Mouse (Mus musculus) R1 (cell line): Measurements from ENCODE around the gene Mmp11.

Experiments
- DNase-seq: peaks from one replicate; pipeline ENCODE4 v3.0.0-alpha.2; 2018; ENCODE audit warnings: low read depth, low spot score

The Mmp11 gene

DNA sequence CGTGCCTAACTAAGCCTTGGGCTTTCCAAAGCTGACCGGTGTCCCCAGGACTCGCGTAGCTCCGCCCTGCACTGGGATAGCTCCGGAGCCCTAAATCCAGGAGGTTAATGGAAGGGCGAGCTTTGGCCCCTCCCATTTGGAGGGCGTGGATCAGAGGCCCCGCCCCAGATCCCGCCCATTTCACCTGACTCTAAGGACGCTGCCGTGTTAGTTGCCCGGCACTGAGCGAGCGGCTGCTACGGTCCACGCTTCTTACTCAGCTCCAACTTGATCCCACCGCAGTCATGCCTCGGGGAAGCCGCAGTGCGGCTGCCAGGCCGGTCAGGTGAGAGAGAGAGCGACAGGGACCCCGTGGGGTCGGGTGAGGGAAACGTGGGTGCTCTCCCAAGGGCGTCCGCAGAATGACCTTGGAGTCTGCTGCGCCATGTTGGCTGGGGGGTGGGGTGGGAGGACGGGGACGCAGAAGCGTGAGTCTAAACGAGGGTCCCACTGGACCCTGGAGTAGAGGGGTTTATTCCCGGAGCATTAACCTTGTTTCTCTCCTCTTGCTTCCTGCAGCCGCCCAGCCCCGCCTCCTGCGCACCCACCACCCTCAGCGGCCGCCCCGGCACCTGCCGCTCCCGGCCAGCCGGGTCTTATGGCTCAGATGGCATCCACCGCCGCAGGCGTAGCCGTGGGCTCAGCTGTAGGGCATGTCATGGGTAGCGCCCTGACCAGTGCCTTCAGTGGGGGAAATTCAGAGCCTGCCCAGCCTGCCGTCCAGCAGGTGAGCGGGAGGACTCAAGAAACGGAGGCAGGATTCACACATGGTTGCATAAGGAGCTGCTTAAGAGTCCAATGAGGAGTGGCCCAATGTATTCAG, at the start of gene Mmp11:
TSS of gene Mmp11 (minus strand) at position 817 of the 862 bp plus-strand sequence.
- DNase-seq, result peak; percentile 95

DNA sequence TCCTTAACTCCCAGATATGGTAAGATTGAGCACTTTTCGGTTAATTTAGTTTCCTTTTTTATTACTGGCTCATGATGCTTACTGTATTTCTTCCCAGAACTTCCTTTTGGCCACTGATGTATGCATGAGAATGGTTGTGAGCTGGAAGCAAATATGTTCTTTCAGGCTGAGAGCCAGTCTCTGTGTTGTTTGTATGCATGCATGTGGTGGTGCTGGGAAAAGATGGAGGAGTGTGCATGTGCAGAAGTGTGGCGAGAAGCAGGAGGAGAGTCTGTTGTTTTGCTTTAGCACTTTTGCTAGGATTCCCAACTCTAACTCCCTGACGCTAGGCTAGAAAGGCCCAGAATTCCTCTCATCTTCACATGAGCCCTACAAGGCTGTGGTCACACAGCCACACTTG, 43.1 kb upstream of the Mmp11 start:
- DNase-seq, result no peak

DNA sequence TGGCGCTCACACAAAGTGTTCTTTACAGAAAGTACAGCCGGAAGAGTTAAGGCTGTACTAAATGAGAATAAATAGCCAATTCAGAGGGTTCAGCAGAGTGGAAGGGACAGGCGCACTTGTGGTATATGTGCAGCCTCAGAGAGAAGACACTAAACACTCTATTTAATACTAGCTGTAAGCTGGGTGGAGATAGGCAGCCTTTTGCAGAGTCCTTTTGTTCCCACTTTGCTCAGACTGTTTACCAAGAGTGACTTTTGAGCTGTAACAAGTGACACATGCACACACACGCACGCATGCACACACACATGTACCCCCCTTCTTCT, 42.5 kb upstream of the Mmp11 start:
- DNase-seq, result no peak

DNA sequence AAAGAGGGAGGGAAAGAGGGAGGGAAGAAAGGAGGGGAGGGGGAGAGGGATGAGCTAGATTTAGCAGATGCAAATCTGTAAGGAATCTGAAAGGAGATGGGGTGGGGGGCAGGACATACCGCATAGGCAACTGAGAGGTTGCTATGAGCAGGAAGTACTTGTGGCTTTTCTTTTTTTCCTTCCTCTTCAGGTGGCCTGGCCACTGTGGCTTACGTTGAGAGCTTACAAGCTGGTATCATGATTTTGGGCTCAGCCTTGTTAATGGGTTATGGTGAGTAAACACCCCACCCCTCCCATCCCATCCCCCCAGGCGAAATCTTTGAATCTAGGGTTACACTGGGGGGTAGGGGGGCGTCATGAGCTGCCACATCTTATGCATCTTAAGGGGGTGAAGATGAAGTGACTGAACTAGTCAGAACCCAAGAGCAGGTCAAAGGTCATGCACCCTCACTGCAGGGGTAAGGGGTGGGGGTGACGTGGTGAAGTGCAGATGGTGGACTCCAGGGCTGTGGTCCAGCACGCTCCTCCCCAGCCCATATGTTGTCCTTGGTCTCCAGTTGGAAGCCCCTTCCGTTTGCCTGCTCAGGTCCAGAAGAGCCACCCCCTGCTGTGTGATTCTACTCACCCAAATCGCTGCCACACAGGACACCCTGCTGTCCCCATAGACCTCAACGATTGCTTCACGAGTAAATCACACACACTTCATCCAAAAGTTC, 42.0 kb upstream of the Mmp11 start:
- no peak for DNase-seq

DNA sequence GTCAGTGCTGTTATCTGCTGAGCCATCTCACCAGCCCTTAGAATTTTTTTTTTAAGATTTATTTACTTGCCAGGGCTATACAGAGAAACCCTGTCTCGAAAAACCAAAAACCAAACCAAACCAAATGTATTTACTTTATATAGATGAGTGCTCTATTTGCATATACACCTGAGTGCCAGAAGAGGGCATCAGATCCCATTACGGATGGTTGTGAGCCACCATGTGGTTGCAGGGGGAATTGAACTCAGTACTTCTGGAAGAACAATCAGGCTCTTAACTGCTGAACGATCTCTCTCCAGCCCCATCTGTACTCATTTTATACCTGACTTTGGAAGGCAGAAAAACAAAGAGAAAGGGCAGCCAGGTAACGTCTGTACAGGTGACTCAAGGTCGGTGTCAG, 38.9 kb upstream of the Mmp11 start:
- DNase-seq, result peak; percentile 87

DNA sequence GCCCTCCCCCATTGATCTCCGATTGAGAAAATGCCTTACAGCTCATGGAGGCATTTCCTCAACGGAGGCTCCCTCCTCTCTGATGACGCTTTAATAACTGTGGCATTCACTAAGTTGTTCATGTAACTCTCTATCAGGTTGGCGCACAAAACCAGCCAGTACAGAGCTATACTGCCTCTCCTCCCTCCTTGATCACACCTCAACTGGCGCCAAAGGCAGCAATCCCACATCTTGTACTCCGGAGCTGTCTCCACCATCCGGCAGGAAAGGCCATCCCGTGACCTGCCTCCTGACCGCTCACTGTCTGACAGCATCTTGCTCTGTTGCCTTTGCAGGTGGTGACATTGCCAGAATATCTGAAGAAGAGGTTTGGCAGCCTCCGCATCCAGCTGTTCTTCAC, 37.5 kb upstream of the Mmp11 start:
- DNase-seq, result no peak

DNA sequence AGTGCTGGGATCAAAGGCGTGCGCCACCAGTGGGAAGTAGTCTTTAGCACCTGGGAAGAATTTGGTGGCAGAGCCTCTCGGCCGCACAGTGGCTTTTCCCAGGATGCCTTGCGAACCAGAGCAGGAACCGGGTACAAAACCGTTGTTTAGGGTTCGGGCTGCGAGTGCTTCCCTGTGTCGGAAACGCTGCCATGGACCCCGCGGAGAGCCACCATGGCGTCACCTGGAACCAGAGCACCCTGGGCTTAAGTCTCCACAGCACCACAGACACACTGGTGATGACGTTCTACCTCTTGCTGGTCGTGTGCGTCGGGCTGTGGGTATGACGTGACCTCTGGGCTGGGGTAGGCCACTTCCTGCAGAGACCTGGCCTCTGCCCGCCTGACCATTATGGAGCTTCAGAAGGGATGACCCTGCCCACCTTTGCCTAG, 18.1 kb upstream of the Mmp11 start, which contains the start of gene Gm5134:
TSS of gene Gm5134 (plus strand) at position 134 of the 431 bp plus-strand sequence.
- DNase-seq, result peak; percentile 71

DNA sequence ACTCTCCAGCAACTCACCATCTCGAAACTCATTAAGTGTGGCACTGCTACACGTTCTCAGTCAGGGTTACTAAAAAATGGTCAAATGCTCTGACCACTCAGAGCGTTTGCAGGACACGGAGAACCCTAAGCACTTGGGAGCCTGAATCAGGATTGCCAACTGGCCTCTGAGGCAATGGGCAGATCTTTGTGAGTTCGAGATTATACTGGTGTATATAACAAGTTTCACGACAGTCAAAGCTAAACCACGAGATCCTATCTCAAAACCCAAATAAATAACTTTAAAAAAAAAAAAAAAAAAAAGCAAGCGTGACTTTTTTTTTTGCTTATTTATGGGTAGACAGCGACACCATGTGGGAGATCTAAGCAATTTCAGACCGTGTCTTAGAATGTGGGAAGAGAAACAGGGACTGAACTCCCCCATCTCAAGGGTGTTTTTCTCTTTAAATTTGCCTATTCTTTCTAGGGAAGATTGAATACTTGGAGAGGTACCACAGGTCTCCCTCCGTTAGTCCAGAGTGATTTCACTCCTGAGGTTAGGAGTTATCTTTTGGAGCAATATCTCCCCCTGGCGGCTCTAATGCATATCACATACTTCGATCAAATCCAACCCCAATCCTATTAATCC, 15.2 kb upstream of the Mmp11 start:
- DNase-seq, result peak; percentile 70

DNA sequence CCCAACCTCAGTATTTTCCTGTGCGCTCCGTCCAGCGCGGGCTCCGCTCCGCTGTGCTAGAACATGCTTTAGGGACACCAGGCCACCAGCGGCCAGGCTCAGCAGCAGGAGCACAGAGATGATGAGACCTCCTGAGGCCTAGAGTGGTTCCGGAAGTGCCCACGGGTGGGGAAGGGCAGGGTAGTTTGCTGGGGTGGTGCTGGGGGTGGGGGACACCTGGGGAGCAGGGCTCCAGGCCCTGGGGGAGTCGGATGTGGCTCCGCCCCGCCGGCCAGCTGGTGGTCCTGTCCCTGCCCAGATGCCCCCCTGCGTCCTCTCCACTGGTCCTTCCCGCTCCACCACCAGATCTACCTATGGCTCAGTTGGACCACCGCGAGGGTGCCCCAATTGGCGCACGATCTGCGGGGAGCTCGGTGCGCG, 14.5 kb upstream of the Mmp11 start:
- DNase-seq, result no peak

DNA sequence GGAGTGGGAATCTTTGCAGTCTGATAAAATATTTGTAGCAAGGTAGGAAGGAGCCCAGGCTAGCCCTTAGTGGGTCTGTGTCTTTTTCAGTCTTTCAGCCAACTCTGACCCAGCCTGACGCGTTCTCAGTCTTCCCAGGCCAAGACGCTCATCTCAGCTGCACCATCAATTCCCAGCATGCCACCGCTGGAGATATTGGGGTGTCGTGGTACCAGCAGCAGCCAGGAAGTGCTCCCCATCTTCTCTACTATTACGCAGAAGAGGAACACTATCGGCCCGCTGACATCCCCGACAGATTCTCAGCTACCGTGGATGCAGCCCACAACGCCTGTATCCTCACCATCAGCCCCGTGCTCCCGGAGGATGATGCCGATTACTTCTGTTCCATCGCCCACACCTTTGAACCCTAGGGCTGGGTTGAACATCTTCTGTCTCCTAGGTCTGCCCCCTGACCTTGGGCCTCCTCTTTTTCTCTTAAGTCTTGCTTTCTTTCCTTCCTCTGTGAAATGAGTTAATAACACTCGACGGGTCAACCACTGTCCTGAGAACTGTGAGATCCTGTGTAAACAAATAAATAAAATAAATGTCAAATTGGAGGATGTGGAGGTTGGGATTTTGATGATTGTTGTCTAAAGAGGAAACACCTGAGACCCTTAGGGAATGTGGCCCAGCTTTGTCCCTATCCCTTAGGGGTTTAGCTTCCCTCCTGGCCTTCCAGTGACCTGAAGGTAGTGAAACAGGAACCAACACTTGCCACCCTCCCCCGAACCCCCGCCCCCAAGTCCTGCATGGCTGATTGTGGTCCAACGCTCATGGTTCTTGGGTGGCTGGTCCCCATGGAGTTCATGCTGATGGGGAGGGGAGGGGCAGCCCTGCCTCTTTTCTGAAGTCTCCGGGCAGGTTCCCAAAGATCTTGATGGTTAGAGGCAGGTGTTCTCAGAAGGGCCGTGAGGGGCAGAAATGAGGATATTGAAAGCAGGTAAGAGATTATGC, 13.1 kb upstream of the Mmp11 start:
- DNase-seq, result no peak

DNA sequence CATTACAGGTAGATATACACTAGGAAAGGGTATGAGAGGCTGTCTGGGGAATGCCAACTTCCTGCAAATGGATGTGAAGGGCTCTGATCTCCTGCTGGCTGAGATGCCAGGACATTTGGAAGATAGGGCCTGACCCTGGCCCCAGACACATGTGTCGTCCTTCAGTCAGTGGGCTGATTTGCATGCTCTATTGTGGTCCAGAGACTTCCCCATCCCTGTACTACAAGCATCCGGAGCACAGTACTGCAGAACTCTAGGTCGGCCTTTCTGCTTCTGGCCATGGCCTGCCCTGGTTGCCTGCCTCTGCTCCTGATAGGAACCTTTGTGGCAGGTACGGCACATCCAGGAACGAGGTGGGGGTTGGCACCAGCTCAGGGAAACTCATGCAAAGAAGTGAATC, 11.8 kb upstream of the Mmp11 start:
- no peak for DNase-seq

DNA sequence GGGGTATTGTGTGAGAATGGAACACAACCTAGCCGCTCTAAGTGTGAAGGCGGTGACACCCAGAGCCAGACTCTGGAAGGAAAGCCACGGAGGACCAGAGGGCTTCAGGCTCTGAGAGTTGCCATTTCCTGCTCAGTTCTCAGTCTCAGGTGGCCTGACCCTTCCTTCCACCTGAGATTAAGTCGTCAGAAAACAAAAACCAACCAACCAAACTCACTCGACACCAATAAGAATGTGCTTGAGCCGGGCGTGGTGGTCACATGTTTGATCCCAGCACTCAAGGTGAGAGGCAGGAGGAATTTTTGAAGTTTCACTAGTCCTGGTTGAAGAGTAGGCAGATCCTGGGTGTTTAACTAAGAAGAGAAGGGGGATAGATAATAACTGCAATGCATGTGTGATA, 9.6 kb upstream of the Mmp11 start:
- peak; percentile 36 for DNase-seq

DNA sequence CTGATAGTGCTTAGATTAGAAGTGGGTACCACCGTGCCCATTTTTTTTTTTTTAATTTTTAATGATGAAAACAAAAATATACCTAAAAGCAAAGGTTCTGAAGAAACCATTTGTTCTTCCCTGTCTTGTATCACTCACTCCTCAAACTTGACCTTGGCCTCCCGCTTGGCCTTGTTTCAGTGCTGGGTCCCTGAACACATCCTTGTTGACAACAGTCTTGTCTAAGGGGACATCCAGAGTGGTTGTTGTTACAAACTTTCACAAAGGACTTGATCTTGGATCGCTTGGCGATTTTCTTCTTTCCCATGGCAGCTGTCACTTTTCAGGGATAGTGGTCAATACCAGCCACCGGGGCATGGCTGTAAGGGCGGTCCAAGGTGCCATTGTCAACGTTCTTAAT, 8.9 kb upstream of the Mmp11 start:
- DNase-seq, result no peak

DNA sequence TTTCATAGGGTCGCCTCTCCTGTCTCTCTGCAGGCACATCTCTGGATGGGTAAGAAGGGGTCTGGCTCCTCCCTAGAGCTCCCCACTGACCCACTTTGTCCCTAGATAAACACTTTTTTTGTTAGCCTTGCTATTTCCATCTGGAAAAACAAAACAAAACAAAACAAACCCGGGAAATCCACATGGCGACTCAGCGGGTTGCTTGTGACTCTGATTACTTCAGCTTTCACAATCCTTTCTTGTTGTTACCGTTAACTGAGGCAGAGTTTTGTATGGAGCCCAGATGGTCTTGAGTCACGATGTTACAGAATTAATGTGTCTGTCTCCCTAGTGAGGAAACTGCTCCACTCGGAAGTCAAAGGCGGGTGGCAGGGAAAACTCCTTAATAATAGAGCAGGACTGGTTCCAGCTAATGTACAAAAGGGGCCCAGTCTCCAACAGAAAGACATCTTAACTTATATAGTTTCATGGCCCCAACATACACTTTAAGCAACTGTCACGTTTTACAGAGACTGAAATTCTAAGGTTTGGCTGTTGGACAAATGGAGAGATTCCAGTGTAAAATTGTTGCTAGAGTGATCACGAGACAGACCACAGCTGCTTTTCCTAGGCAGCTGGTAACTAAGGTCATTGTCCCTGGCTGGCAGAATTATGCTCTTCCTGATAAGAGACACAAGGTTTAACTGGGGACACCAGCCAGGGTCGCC, 7.9 kb upstream of the Mmp11 start:
- DNase-seq, result peak; percentile 75

DNA sequence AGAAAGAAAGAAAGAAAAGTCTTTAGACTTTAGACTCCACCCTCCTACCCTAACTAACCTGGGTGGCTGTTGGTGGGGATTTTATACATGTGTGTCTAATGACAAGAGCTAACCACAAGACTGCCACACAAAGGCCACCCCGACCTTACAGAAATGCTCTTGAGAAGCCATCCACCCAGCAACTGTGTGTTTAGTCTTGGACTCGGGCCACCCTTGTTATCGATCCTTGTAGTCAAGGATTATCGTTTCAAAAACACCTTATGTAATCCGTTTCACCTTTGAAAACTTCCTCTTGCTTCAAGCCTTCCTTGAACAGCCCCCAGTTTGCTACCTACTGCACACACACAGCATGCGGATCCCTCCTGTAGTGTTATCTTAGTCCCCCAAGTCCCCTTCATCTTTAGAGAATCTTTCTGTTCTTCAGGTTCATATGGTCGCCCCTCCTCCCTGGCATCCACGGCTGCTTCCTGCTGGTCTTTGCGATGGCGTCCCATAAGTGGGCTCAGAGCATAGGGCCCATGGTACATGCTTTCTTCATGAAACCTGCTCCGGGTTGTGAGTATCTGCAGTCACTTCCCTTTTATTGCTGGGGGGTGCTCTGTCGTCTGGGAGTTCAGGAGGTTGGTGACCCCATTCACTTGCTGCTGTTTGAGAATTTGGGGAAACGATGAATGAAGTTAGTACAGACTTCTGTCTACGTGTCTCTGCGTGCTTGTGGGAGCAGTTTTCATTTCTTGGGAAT, 6.6 kb upstream of the Mmp11 start, which contains the start of gene Vpreb3:
TSS of gene Vpreb3 (plus strand) at position 322 of the 742 bp plus-strand sequence.
- DNase-seq, result no peak

DNA sequence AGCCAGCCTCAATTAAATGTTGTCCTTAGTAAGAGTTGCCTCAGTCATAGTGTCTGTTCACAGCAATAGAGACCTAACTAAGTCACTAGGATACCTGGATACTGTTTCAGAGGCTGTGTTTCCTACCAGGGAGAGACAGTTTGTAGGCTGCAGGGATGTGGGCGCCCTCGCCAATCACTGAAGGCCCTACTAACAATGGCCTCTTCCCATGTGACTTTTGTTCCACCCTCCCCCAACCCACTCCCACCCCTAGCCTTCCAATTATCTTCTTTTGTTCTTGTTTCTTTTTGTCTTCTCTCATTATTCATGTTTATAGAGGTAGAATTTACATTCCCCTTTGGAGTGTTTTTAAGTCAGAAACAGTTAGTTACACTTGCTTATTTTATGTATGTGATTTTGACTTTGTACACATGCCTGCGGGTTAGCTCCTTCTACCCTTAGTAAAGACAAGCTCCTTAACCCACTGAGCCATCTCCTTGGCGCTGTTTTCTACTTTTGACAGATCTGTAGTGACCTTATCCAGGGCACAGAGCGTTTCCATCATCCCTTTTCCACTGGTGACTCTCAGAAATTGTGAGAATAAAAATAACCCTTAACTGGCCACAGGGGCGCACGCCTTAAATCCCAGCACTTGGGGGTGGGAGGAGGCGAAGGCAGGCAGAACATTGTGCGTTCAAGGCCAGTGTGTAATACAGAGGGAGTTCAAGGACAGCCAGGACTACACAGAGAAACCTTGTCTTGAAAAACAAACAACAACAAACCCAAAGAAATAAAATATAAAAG, 4.9 kb upstream of the Mmp11 start:
- peak; percentile 74 for DNase-seq

DNA sequence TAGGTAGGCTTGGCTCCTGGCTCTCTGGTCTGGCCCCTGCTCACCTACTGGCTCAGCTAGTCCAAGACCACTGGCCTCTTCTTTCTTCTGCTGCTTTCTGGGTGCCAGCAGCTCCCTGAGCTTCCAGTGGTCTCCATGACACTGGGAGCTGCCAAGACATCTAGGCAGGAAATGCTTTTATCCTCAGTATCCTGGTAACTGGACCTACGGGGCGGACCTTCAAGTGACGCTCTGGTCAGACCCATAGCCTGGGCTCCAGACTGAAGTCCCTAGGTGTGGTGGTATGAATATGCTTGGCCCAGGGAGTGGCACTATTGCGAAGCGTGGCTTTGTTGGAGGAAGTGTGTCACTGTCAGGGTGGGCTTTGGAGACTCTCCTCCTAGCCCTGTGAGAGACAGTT, 4.2 kb upstream of the Mmp11 start, which contains the start of gene Gm867:
TSS of gene Gm867 (minus strand) at position 153 of the 400 bp plus-strand sequence.
- peak; percentile 46 for DNase-seq

DNA sequence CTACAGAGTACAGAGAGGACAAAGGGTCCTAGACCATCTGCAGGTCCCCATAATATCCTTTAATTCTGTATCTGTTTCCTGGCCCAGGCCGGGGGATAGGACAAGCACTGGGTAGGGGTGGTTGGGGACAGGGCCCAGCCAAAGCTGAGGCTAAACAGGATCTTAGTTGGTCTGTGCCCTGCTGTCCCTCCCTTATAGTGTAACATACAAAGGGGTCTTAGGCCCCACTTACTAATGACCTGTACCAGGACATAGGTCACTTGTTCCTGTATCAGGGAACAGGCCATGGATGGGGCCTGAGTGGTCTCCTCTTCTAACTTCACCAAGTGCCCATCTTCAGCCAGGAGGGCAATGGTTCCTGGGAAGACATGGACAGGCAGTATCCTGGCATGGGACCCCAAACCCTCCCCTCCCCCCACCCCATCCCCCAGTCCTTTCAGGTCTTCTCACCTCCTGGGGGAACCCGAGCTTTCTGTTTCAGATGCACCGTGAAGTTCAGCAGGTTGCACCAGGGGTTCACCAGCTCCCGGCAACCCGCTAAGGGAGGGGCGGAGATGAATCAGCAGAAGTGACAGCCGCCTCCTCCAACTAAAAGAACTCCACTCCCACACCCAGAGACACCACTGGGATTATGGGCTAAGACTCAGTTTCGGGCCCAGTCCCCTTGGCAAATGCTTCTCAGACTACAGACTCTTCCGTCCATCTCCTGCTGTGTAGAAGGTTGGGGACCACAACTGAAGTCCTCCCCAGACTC, 3.4 kb upstream of the Mmp11 start:
- peak; percentile 87 for DNase-seq
